Mouse (Mus musculus): ENCODE data around the gene Arhgap31. TPM values are rescaled to one million over a fixed set of nuclear protein-coding genes. Genes with fewer than 3 reads are reported as not detected.
A peak's percentile ranks its signal among the peaks of the same experiment; 100 is the strongest.

Gene Arhgap31
- total RNA-seq (2021) = 10 to 100 TPM; 20.8 to 22.6 TPM
- long read RNA-seq, experiment 1, full-length matches to known transcripts = 3 of 10 reads
- long read RNA-seq, experiment 1, partial matches to known transcripts = 2 of 10 reads
- long read RNA-seq, experiment 1, other reads (novel, unspliced or antisense) = 5 of 10 reads
- long read RNA-seq, experiment 2, full-length matches to known transcripts = 5 of 15 reads
- long read RNA-seq, experiment 2, partial matches to known transcripts = 5 of 15 reads
- long read RNA-seq, experiment 2, other reads (novel, unspliced or antisense) = 5 of 15 reads

DNA sequence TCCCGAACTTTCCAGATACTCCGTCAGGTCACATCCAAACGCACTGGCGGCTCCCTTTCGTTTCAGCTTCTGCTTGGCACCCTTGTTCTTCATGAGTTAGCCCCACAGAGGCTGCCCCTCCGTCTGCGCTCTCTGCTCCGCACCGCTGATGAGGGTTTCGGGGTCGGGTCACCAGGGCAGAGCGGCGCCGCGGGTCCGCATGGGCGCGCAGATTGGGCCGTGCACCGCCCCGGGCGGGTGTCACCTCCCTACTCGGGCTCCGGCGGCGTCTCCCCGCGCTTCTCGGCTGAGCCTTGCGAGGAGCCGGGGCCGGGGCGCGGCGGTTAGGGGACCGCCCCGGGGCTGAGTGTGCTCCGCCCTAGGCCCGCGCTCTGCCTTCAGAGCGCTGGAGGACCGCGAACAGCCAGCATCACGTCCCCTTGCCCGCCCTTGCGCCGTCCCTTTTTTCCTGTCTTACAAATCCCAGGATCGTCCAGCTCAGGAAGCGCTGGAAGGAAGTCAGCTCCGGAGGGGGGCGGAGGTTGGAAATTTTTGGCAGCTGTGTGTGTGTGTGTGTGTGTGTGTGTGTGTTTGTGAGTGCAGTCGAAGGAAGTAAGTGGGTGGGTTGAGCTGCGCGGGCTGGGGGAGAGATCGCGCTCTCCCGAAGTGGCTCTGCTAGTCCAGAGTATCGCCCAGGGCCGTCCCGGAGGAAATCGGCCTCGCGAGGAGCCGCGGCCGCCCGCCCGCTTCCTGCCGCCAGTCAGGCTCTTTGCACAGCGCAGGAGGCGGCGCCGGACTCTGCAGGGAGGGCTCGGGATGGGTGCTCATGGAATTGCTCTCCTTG, at the start of gene Arhgap31:
Arhgap31 (minus strand) TSS at position 694 of the 823 bp plus-strand sequence.
- intact Hi-C loops (cut with DNase I; ENCODE audit: low total_unique reads) = no loop called here
- DNase-seq = peak; percentile 88

DNA sequence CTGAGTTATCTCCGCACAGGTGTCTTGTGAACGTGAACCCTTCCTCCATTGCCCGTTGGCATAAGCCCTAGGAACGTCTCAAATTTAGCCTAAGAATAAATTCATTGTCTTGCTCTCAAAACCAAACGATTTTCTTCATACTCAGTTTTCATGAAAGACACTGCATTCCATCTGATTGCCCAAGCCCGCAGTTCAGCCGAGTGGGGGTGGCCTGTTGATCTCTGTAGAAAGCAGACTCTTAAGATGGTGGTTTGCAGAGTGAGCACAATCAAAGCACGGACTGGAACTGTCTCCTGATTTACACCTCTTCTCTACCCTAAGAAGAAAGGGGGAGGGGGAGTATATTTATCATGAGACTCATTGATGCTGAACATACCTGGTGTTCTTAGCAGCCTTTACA, 49.3 kb upstream of the Arhgap31 start:
- intact Hi-C loops (cut with DNase I; ENCODE audit: low total_unique reads) = no loop called here
- no peak for DNase-seq

- intact Hi-C loops (cut with DNase I; ENCODE audit: low total_unique reads) = no loop called here
- DNase-seq = no peak
Measured at GRCm38 (mm10) chr16:38761972-38762371, 48.9 kb upstream of the Arhgap31 start.

DNA sequence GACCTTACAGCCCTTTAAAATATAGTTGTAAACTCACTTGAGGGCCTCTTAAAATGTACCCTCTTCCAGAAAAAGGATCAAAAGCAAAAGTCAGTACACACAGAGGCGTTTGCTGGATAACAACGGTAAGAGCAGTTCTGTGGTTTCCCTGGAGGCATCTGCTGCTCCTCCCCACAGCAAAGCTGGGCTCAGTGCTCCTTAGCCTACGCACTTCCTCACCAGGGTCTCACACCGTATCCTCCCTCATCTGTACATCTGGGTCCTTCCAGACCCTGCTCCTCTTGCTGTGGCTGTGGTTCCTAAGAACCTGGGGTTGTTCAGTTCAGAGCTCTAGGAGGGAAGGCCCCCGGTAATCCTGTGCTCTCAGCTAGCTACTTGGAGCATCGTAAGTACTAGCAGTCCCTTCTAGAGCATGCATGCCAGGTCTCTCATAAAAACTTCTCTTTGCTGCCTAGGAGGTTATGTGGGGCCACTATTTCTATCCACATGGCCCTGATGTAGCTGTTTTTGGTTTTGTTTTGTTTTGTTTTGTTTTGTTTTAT, 47.8 kb upstream of the Arhgap31 start:
- intact Hi-C loops (cut with DNase I; ENCODE audit: low total_unique reads) = no loop called here
- DNase-seq = no peak

DNA sequence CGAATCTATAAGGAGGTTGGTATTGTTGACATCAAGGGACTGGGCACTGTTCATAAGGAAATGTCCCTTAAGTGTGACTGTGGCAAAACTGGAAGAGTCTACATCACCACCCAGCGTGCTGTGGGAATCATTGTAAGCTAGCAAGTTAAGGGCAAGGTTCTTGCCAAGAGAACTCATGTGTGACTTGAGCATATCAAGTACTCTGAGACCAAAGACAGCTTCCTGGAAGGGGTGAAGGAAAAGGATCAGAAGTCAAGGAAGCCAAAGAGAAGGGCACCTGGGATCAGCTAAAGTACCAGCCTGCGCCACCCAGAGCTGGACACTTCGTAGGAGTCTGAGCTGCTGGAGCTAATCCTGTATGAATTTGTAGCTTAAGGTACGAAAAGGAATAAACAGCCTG, 47.2 kb upstream of the Arhgap31 start:
- DNase-seq = no peak
- intact Hi-C loops (cut with DNase I; ENCODE audit: low total_unique reads) = no loop called here

GRCm38 (mm10) chr16:38758104-38758861, 45.2 kb upstream of the Arhgap31 start:
- no peak for DNase-seq
- intact Hi-C loops (cut with DNase I; ENCODE audit: low total_unique reads) = no loop called here

DNA sequence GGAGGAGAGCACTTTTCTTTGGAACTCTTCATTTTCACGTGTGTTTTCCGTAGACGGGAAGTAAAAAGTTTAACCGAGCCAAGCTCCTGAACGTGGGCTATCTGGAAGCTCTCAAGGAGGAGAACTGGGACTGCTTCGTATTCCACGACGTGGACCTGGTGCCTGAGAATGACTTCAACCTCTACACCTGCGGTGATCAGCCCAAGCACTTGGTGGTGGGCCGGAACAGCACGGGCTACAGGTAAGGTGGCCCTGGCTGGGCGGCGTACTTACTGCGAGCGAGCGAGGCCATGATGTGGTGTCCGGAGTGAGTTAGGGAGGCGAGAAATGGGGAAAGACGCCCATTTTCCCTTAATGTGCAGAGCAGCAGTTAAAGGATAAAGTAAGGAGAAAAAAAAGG, 44.6 kb upstream of the Arhgap31 start:
- intact Hi-C loops (cut with DNase I; ENCODE audit: low total_unique reads) = no loop called here
- DNase-seq = no peak

DNA sequence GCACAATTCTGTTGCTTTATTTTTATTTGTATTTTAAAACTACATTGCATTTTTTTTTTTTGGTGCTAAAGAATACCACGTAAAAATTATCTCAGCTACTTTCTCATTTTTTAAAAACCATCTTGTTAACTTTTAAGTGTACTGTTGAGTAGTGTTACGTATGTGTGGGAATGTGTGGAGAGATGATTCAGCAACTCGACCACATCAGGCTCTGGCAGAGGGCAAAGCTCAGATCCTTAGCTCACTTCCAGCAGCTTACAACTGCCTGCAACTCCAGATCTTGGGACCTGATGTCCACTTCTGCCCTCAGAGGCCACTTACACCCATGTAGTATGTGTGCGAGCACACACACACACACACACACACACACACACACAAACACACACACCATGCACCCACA, 43.5 kb upstream of the Arhgap31 start:
- DNase-seq = no peak
- intact Hi-C loops (cut with DNase I; ENCODE audit: low total_unique reads) = no loop called here

GRCm38 (mm10) chr16:38756177-38756503, 43.1 kb upstream of the Arhgap31 start:
- no peak for DNase-seq
- intact Hi-C loops (cut with DNase I; ENCODE audit: low total_unique reads) = no loop called here

DNA sequence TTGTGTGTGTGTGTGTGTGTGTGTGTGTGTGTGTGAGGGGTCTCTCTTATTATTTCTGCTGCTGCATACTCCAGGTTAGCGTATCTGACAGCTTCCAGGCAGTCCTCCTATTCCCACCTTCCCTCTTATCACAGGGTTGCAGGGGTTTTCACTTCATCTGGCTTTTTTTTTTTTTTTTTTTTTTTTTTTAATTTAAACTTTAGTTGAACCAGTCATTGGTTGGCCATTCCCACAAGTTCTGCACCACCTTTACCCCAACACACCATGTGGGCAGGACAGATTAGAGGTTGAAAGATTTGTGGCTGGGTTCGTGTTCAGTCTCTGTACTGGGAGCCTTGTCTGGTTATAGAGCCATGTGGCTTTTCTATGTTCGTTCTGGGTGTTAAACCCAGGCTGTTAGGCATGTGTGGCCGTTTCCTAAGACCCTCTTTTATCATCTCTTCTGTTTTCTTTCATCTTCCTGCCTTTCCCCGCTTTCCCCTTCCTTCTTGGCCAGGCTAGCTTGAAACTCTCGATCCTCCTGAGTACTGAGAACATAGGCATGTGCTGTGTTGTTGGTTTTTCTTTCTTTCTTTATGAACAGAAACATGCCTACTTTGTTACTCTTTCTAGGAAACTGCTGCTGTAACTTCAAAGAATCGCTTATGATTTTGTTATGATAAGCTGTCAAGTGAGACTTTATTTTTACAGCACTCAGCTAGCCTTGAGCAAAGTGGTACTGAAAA, 42.5 kb upstream of the Arhgap31 start:
- intact Hi-C loops (cut with DNase I; ENCODE audit: low total_unique reads) = no loop called here
- no peak for DNase-seq

GRCm38 (mm10) chr16:38753631-38754030, 40.6 kb upstream of the Arhgap31 start:
- peak; percentile 33 for DNase-seq
- intact Hi-C loops (cut with DNase I; ENCODE audit: low total_unique reads) = no loop called here

DNA sequence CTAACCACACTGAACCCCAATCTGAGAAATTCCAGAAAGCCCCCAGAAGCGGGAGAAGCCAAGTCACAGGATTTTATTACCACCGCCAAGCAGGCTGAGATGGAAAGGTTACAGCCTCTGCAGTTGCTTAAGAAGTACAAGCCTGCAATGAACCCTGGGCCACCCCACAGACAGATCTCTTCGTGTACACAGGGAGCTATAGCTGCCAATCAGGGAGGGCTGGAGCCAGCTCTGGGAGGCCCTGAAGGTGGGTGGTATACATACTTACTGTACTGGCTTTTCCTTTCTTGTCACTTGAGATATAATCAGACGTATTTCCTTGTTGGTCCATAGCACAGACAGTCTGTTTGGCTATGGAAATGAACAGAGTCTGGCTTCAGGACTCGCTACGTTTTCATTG, 37.7 kb upstream of the Arhgap31 start:
- DNase-seq = no peak

DNA sequence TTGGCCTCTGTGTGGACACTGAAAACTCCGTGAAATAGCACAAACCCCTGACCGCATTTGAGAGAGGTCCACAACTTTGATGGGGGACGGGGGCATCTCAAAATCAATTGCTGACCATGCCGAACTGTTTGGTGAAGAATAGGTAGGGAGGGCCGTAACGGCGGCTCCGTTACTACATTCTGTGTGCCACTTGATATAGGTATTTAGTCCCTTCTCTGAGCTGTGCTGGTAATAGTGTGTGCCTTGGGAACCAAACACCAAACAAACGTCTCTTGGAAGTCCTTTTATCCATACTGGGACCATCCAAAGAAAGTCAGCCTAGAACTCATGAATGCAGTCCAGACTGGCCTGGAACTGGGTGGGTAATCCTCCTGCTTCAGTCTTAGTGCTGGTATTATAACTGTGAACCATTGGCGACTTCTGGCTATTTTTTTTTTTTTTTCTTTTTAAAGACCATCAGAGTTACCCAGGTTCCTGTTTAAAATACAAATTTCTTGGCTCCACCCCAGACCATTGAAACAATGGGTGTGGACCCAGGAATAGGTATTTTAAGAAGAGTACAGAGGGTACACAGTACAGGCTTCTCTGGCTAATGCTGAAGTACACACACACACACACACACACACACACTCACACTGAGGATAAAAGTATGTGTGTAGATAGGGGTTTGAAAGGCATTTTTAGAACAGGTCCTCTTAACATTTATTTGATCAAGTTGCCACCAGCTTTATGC, 31.0 kb upstream of the Arhgap31 start:
- intact Hi-C loops (cut with DNase I; ENCODE audit: low total_unique reads) = no loop called here
- DNase-seq = no peak

More for the DNA sequence above, 37.7 kb upstream of the Arhgap31 start:
- intact Hi-C loops (cut with DNase I; ENCODE audit: low total_unique reads) = no loop called here

GRCm38 (mm10) chr16:38742659-38743131, 29.6 kb upstream of the Arhgap31 start:
- no peak for DNase-seq
- intact Hi-C loops (cut with DNase I; ENCODE audit: low total_unique reads) = no loop called here

DNA sequence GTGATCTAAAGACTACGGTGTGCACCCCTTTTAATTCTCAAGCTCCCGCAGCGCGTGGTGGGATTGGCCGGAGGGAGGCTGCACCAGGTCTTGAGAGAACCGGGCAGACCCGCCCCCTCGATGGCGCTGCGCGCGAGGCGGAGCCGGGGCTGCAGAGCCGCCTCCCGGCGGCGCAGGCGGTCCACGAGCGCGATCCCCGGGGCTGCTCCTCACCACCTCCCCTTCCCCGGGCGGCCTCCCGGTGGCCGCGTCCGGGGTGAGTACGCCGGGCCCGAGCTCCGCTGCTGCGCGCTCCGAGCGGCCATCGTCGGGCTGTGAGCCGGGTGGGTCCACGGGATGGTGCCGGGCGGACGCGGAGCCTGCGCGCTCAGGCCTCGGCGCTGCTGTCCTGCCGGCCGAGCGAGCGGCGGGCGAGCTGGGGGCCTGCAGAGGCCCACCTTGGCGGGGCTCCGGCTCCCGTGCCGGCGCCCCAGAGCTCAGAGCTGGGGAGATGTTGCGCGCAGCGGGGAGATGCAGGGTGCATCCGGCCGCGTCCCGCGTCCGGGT, 29.1 kb upstream of the Arhgap31 start, which contains the start of gene B4galt4:
B4galt4 (plus strand) TSS at position 152 of the 546 bp plus-strand sequence.
- DNase-seq = peak; percentile 82
- intact Hi-C loops (cut with DNase I; ENCODE audit: low total_unique reads) = no loop called here

GRCm38 (mm10) chr16:38741204-38741903, 28.3 kb upstream of the Arhgap31 start:
- DNase-seq = no peak
- intact Hi-C loops (cut with DNase I; ENCODE audit: low total_unique reads) = no loop called here

DNA sequence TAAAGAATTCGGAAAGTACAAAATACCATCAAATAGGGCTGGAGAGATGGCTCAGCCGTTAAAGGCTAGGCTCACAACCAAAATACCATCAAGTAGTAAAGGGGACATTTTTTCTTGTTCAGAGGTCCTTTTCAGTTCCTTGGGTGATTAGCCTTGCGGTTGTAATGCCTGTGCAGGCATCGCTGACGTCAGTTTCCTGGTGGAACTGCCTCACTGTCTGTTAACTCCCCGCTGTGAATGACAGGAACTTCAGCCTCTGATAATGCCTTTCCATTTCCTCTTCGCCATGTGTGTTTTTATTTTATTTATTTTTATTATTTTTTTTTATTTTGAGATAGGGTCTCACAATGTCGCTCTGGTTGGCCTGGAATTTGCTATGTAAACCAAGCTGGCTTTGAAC, 17.8 kb upstream of the Arhgap31 start:
- DNase-seq = no peak

More for the DNA sequence above, 17.8 kb upstream of the Arhgap31 start:
- intact Hi-C loops (cut with DNase I; ENCODE audit: low total_unique reads) = loop anchor here (10.0 kb wide), 1 partner anchor 106 kb away; no protein-coding TSS in a partner anchor

Data from gastrocnemius, postnatal 14 days (tissue).